Mouse (Mus musculus): ENCODE data around the gene Cited1. TPM values are rescaled to one million over a fixed set of nuclear protein-coding genes. Genes with fewer than 3 reads are reported as not detected.
"Not testable (repeated sequence)": the region's sequence is repeated elsewhere in the genome, so short reads cannot be mapped to it uniquely, and the experiment has no call there.

Cited1 gene
- polyA plus RNA-seq, 1 experiment from 2014 or later, result 15.2 TPM

- not testable (repeated sequence) for H3K4me3 ChIP-seq (replicated peaks); H3K36me3 ChIP-seq; H3K9ac ChIP-seq; H3K27me3 ChIP-seq; ATAC-seq (ENCODE audit: insufficient number of reproducible peaks, low FRiP score, low TSS enrichment, low read depth); H3K4me1 ChIP-seq; H3K9me3 ChIP-seq (replicated peaks); H3K27ac ChIP-seq (replicated peaks); H3K4me2 ChIP-seq (replicated peaks)
- 39% methylated on average over 9 of the region's 9 CpGs for whole genome bisulfite sequencing
Observed at GRCm38 (mm10) chrX:102215356-102215755, 36.6 kb downstream of the Cited1 start.

Small RNA genes within 50 kb of the gene (microRNA-seq; reads per million reads assigned to microRNA genes)
- gene Gm26318 (ENCODE audit: borderline number of aligned reads), result not detected

Other genes with a start within 250 kb of the Cited1 start
- gene Rtl5, start 180.9 kb downstream of the Cited1 start, polyA plus RNA-seq (2015; fragmentation: Nextera tagmentation; extraction: Ambion mirVana), result 1.1 and 2.2 TPM in 2 replicates
- 52.0 and 63.4 TPM in 2 replicates for gene Pin4, start 132.7 kb downstream of the Cited1 start, polyA plus RNA-seq (2015; fragmentation: Nextera tagmentation; extraction: Ambion mirVana)
- 8.6 and 8.8 TPM in 2 replicates for gene Ercc6l, start 95.1 kb downstream of the Cited1 start, polyA plus RNA-seq (2015; fragmentation: Nextera tagmentation; extraction: Ambion mirVana)
- 795 and 837 TPM in 2 replicates for gene Rps4x, start 62.8 kb downstream of the Cited1 start, polyA plus RNA-seq (2015; fragmentation: Nextera tagmentation; extraction: Ambion mirVana)

Data from embryonic facial prominence, embryonic 15.5 days (tissue).